Mouse (Mus musculus) left cerebral cortex, postnatal 10 days (tissue): ENCODE measurements at regions not wholly inside any gene's neighbourhood (a gene's known extent, or its start where the extent isn't known, plus 50 kb on each side); places are given as distances from the start of the nearest gene placed in this dataset.

Source experiments
- DNase-seq, 2 experiments: peaks; one replicate each; pipeline ENCODE4 v3.0.0; 2021 to 2022; ENCODE audit warnings: low spot score in 2 of 2, mixed read lengths in 1 of 2; ENCODE audit errors: extremely low spot score in 1 of 2
- intact Hi-C: fragments of 180-260 bp; cut with DNase I; formaldehyde crosslinking; loops from one replicate; pipeline ENCODE4 v1.15.1; 2025

- no peak for DNase-seq
- intact Hi-C loops, result no loop called here
These were observed 56.0 kb downstream of the Foxf2 start for GRCm38 (mm10) chr13:31681571-31681970.

DNA sequence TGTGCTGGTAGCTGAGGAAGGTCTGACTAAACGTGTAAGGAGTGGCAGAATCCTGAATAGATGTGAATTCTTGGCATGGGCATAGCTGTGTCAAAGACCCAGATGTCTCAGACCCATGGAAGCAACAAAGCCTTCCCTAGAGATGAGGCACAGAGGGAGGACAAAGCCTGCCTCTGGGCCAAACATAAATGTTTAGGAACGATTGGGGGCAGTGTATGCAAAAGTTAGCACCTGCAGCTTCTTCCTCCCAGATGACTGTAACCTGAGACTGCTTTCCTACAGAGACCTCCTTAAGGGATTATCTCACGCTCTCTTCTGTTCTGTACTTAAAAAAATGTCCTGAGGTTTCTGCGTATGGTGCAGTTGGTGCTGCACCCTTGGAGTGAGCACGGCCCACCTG lies 57.7 kb downstream of the Foxf2 start:
- no peak for DNase-seq
- intact Hi-C loops, result no loop called here

GRCm38 (mm10) chr13:31688531-31688930 lies 62.9 kb downstream of the Foxf2 start:
- peak in 1 of 2 experiments; percentile 22 for DNase-seq
- intact Hi-C loops, result no loop called here

- intact Hi-C loops, result no loop called here
- DNase-seq, result peak in 1 of 2 experiments; percentile 26
These were observed 63.7 kb downstream of the Foxf2 start for GRCm38 (mm10) chr13:31689317-31689716.

DNA sequence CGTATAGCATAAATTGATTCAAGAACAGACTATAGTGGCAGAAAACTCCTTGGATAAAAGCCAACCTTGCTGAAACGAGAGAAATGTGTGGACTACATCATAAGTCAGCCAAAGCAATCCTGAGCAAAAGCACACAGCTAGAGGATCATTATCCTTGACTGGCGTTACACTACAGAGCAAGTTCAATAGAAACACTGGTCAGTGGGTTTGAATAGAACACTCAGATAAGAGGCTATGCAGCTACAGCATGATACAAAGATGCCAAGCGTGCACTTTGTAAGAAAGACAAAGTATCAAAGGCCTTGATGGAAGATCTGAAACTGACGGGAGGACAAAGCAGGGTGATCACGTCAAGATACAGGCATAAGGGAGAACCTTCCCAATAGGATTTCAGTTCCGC lies 70.1 kb downstream of the Foxf2 start:
- intact Hi-C loops, result no loop called here
- no peak for DNase-seq

GRCm38 (mm10) chr13:31704199-31704598 lies 78.6 kb downstream of the Foxf2 start:
- no peak for DNase-seq
- intact Hi-C loops, result no loop called here

GRCm38 (mm10) chr13:31705406-31705805 lies 79.8 kb downstream of the Foxf2 start:
- intact Hi-C loops, result no loop called here
- DNase-seq, result no peak

DNA sequence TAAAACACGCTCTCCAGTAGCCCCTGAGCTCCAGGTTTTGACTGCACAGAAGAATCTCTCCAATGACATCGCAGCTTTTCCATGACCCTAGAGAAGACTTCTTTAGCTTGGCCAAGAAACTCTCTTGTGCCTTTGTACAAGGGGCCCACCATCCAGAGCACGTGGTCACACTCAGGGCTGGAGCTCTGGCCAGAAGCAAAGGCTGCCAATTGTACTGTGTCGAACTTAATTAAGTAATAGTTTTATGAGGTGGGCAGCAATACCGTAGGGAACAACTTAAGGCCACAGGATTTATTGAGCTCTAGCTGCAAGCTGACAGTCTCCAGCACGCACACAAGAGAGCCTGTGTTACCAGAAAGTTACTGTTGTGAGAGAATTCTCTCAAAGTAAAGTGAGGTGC lies 85.1 kb downstream of the Foxf2 start:
- intact Hi-C loops, result no loop called here

GRCm38 (mm10) chr13:31715683-31716082 lies 90.1 kb downstream of the Foxf2 start:
- no peak for DNase-seq
- intact Hi-C loops, result no loop called here

More for the DNA sequence above, 85.1 kb downstream of the Foxf2 start:
- no peak for DNase-seq

GRCm38 (mm10) chr13:31716771-31717170 lies 89.7 kb upstream of the Foxc1 start:
- DNase-seq, result no peak
- intact Hi-C loops, result no loop called here

DNA sequence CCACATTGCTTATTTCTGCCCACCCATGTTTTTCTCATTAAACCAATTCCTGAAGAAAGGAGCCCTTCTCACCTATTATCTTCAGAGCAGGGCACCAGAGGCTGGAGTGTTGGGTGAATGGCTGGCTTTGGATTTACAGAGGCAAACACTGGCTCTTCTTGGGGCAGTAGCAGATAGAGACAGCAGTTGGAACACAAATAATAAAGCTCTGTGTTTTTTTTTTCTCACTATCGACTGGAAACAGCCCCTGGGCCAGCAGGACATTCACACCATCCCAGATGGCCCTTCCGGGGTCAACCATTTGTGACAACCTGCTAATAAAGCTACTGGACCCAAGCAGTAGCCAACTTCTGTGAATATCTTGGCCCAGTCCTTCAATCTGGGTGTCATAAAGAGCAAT lies 85.7 kb upstream of the Foxc1 start:
- intact Hi-C loops, result no loop called here
- no peak for DNase-seq

- DNase-seq, result no peak
- intact Hi-C loops, result no loop called here
These were observed 77.6 kb upstream of the Foxc1 start for GRCm38 (mm10) chr13:31728862-31729261.

GRCm38 (mm10) chr13:31746276-31746675 lies 60.2 kb upstream of the Foxc1 start:
- no peak for DNase-seq
- intact Hi-C loops, result no loop called here
